Mouse (Mus musculus): Measurements from ENCODE around the gene Rasa2.
"Not testable (repeated sequence)": the region's sequence is repeated elsewhere in the genome, so short reads cannot be mapped to it uniquely, and the experiment has no call there.

The Rasa2 gene

DNA sequence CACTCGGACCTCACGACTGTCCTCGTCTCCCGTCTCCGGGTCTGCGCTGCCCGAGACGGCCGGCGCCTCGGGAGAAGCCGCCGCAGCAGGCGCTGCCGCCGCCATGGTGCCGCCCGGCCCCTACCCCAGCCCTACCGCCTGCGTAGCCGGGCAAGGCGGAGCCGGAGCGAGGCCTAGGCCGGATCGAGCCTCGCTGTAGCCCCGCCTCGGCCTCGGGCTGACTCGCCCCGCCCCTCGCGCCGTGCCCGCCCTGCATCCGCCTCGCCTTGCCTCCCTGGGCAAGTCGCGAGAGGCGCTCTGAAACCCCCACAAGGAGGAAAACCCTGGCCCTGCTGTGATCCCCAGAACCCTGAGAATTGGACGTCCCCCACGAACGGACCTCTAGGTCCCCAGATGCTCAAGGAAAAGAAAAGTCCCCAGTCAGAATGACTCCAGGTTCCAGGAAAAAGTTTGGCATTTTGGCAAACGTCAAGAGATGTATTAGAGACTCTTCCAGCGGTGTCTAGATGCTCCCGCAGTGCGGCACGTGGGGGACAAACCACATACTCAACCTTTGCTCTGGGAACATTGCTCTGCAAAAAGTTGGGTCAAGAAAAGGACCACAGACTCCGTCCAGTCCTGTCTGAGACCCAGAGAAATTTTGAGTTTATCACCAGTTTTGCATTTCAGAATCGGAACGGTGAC, at the start of gene Rasa2:
Gene Rasa2, minus strand, starts transcription at position 229 of the 684 bp plus-strand sequence.
- ATAC-seq (ENCODE audit: insufficient number of reproducible peaks, low FRiP score, low TSS enrichment) = peak; percentile 96

GRCm38 (mm10) chr9:96678611-96679010, 47.2 kb upstream of the Rasa2 start:
- ATAC-seq (ENCODE audit: insufficient number of reproducible peaks, low FRiP score, low TSS enrichment) = no peak

GRCm38 (mm10) chr9:96677711-96678110, 46.3 kb upstream of the Rasa2 start:
- ATAC-seq (ENCODE audit: insufficient number of reproducible peaks, low FRiP score, low TSS enrichment) = not testable (repeated sequence)

- ATAC-seq (ENCODE audit: insufficient number of reproducible peaks, low FRiP score, low TSS enrichment) = no peak
These were observed 45.3 kb upstream of the Rasa2 start for GRCm38 (mm10) chr9:96676671-96677070.

GRCm38 (mm10) chr9:96675763-96676640, 44.6 kb upstream of the Rasa2 start:
- no peak for ATAC-seq (ENCODE audit: insufficient number of reproducible peaks, low FRiP score, low TSS enrichment)

DNA sequence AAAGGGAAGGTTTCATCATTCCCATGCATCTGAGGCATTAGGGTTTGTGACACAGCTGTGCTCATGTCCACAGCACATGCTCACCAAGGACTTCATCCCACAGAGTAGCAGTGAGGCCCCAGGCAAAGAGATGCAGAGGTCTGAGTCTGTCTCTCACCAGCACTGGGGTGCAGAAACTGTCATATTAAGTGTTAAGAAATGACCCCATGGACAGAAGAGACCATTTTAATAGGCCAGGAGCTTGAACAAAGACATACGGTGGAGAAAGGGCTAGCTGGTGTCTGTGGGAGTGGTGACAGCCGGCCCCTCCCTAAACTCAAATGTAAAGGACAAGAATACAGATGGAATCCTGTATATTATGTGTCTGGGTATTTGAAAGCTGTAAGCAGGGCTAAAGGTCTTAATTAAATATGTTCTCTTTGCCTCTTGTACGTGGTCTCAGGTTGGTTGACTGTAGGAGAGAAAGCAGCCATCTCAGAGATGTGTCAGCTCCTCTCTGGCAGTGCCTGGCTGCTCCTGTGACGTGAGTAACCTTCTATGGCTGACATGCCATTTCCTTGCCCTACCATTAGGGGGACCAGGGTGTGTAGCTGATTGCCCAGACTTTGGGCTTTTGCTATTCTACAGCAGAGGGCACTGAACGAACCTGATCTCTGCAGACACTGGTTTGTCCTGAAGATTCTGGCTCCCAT, 43.8 kb upstream of the Rasa2 start:
- ATAC-seq (ENCODE audit: insufficient number of reproducible peaks, low FRiP score, low TSS enrichment) = peak; percentile 77

DNA sequence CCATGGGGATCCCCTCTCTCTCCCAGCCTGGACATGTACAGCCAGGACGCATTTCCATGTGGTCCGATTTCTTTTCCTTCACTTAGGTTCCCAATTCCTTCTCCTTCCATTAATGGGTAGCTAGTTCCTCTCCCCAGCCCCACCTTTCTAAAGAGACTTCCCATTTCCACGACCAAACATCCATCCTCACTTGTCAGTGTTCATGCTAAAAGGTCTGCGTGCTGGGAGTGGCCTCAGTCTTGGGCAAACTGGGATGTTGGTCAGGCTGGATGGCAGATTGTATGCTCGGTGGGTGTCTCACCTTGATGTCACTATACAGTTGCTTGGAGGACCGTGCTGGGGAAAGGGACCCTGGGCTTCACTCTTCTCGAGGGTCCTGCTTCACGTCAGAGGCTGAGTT, 42.9 kb upstream of the Rasa2 start:
- no peak for ATAC-seq (ENCODE audit: insufficient number of reproducible peaks, low FRiP score, low TSS enrichment)

DNA sequence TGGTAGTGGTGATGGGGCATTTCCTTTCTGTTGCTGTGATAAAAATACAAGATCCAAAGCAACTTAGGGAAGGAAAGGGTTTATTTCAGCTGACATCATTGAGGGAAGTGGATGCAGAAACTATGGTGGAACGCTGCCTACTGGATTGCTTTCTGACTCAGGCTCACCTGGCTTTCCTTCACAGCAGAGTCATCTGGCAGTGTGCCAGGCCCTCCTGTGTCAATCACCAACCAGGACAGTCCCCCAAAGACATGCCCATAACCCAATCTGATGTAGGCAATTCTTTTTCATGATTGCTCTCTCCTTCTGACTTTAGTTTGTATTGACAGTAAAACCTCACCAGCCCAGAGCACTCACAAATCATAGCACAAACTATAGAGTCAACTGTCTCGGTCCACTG, 41.0 kb upstream of the Rasa2 start:
- ATAC-seq (ENCODE audit: insufficient number of reproducible peaks, low FRiP score, low TSS enrichment) = no peak

- no peak for ATAC-seq (ENCODE audit: insufficient number of reproducible peaks, low FRiP score, low TSS enrichment)
These were observed 39.8 kb upstream of the Rasa2 start for GRCm38 (mm10) chr9:96671249-96671648.

DNA sequence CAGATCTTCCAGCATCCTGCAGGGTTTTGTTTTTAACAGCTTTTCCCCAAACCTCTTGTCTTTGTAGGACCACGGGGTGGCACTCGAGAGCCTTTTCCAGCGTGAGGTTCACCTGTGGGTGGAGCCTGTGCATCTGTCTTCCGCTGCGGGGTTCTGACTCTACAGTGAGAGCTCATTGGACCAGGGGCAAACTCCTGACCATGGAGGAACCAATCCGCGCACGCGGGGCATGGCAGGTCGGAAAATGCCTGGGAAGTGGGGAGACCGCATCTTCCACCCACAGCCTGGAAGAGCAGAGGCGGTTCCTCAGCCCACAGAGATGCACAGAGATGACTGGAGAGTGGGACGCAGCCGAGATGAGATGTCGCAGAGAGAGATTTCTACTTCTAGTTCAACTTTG, 38.5 kb upstream of the Rasa2 start:
- peak; percentile 99 for ATAC-seq (ENCODE audit: insufficient number of reproducible peaks, low FRiP score, low TSS enrichment)

DNA sequence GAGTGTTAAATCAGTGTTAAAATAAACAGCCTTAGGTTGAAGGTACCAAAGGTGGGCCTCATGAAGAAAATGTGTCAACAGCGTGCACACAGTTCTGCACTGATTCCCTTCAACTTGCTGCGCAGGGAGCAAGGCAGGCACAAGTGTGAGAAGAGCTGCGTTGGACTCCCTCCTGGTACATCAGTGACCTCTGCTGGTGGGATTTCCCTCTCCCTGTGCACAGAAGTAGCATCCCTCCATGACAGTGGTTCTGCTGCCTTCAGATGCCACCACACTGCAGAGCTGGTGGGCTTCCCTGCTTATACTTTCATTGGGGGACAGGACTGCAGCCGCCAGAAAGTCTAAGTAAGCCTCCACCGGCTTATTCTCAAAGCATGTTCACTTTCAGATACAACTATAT, 37.2 kb upstream of the Rasa2 start:
- 0 out of 2 replicates have a peak, but pooled peaks have one; percentile 41 for ATAC-seq (ENCODE audit: insufficient number of reproducible peaks, low FRiP score, low TSS enrichment)

- ATAC-seq (ENCODE audit: insufficient number of reproducible peaks, low FRiP score, low TSS enrichment) = peak; percentile 6; the same call in 1 of the 2 replicates
These were observed 29.3 kb upstream of the Rasa2 start for GRCm38 (mm10) chr9:96660510-96661244.

- no peak for ATAC-seq (ENCODE audit: insufficient number of reproducible peaks, low FRiP score, low TSS enrichment)
These were observed 28.4 kb upstream of the Rasa2 start for GRCm38 (mm10) chr9:96659801-96660200.

DNA sequence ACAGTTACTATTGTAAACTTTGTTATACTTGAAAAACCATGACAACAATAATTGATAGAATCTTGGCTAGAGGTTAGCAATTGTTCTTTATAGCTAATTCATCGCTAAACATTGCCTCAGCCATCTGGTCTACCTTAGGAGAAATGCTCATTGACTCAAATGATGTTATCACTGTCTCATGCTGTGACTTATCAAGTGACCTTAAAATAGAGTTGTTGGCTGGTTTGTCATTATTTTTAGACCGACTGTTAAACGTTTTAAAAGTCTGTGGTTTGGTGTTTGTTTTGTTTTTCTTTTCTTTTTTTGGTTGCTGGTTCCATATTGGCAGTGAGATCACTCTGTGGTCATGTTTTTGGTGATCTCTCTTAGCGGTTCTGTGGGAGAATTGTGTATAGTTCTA, 22.1 kb upstream of the Rasa2 start:
- no peak for ATAC-seq (ENCODE audit: insufficient number of reproducible peaks, low FRiP score, low TSS enrichment)

GRCm38 (mm10) chr9:96652763-96653162, 21.3 kb upstream of the Rasa2 start:
- no peak for ATAC-seq (ENCODE audit: insufficient number of reproducible peaks, low FRiP score, low TSS enrichment)

DNA sequence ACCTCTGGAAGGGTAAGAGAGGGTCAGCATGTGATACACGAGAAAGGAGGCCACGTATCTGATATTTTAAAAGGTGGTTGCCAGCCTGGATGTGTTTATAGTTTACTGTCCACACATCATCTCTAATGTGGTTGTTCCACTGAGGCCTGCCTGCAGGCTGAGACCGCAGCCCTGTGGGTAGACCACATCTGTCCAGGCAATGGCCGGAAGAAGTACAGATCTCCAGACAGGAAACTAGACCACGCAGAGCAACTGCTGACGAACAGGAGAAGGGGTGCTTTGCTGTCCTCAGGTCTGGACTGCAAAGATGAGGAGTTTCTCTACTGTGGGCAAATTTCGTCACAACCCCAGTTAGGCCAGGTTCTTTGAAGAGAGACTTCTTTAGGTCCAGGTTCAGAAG, 19.4 kb upstream of the Rasa2 start:
- ATAC-seq (ENCODE audit: insufficient number of reproducible peaks, low FRiP score, low TSS enrichment) = no peak

DNA sequence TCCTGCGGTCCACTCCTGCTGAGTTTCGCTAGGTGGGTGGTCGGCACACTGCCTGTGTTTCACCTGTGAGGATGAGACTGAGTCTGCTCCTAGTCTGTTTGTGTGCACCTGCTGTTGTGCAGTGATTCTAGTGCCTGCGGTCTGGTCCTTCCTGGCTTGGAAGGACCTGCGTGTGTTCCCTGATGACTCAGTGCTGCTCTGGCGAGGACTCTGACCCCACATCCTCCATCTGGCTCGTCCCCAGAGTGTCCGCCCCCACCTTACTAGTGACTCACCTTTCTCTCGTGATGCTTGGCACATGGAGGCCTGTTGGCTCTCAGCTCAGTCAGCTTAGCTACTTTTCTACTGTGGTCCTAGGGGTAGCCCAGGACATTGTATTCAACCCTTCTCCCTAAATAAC, 18.5 kb upstream of the Rasa2 start:
- peak; percentile 88 for ATAC-seq (ENCODE audit: insufficient number of reproducible peaks, low FRiP score, low TSS enrichment)

DNA sequence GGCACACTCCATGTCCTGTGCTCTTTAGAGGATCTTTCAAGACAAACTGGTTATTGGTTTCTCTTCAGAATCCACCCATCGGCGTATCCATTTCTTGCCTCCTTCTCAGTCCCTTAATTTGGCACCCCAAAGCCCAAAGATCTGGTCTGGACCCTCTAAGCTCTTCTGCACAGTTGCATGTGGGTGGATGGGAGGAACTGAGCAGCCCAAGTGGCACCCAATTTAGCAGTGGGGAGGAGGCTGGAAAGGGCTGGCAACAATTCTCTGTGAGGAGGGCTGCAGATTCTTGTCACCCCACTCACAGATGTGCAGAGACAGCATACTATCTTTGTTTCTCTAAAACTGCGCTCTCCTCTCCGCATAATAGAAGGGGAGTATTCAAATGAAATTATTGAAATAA, 17.9 kb upstream of the Rasa2 start:
- ATAC-seq (ENCODE audit: insufficient number of reproducible peaks, low FRiP score, low TSS enrichment) = no peak

- ATAC-seq (ENCODE audit: insufficient number of reproducible peaks, low FRiP score, low TSS enrichment) = no peak
These were observed 15.4 kb upstream of the Rasa2 start for GRCm38 (mm10) chr9:96646668-96647295.

GRCm38 (mm10) chr9:96644840-96645239, 13.4 kb upstream of the Rasa2 start:
- no peak for ATAC-seq (ENCODE audit: insufficient number of reproducible peaks, low FRiP score, low TSS enrichment)
